Mouse (Mus musculus): ENCODE results near the gene Rgs6. TPM values are rescaled to one million over a fixed set of nuclear protein-coding genes. Genes with fewer than 3 reads are reported as not detected.

The Rgs6 gene
- polyA plus RNA-seq, 1 experiment = 0.28 TPM

DNA sequence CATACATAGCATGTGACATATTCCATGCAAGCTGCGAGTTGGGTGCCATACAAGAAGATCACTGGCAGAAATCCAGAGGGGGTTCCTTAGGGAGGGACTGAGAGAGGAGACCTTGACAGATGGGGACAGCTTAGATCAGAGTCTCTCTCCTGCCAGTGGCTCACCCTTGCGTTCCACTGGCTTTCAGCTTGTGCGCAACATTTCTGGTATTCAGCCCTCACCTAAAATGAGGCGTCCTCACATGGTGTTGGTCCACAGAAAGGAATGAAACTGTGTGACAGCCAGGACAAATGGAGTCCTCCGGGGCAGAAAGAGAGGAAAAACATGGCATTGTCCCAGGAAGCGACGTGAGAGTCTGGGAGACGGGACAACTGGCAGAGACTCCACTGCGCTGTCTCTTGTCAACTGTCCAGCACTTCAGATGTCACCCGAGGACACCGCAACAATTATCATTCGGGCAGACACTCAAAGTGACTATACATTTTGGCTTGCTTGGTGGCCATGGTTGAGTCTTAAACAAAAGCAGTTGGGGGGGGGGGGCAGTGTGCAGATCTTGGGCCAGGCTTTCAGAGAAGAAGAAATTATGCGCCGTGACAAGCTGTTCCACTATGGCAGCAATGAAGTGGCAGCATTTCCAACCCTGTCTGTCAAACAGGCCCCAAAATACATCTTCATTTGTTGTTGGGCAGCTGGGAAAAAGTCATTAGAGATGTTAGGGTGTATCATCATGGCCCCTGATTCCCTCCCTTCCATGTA lies 344.8 kb downstream of the Rgs6 start:
- Histone ChIP-seq H3K4me1 (ENCODE audit: control insufficient read depth, insufficient read depth, low read length) (no peaks in the 10 kb centered on the region), H3K27ac (ENCODE audit: insufficient read depth, low read depth, low read length) (no peak overlapping the region), H3K4me3 (ENCODE audit: insufficient read depth, low read length) (no peak overlapping the region)
- TF ChIP-seq CTCF (IDR thresholded peaks at IDR 0.05; ENCODE audit: low read depth, low read length) (no peak), POLR2A (IDR thresholded peaks at IDR 0.05; ENCODE audit: borderline replicate concordance, low read depth, low read length) (no peak)

DNA sequence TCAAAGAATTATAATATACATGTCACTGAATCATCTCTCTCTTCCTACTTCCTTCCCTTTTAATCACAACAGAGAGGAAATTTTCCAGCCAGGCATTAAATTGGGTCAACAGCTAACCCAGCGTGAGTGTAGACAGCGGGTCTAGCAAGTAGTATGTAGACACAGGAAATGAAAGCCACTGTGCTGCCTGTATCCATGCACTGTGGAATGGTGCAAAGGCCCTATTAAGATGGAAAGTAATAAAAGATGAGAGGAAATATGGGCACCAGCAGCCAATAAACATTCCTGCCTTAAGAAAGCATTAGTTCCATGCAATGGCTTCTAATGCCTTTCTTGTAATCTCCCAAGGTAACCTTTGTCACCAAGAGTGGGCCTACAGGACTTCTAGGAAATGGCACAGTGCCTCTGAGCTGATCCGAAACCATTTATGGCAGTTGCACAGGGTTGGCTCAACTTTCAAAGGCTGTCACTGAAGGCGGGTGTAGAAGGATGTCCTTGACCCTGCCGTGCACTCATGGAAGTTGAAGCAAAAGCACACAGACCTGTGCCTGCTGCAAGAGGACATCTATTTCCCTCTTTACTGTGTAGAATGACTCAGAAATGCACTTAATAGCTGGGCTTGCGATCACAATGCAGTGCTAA lies 347.1 kb downstream of the Rgs6 start:
- no peak for TF ChIP-seq CTCF (IDR thresholded peaks at IDR 0.05; ENCODE audit: low read depth, low read length)
- TF ChIP-seq POLR2A (IDR thresholded peaks at IDR 0.05; ENCODE audit: borderline replicate concordance, low read depth, low read length) = no peak
- no peak overlapping the region for H3K27ac ChIP-seq (ENCODE audit: insufficient read depth, low read depth, low read length)
- no peak overlapping the region for H3K4me3 ChIP-seq (ENCODE audit: insufficient read depth, low read length)
- no peaks in the 10 kb centered on the region for H3K4me1 ChIP-seq (ENCODE audit: control insufficient read depth, insufficient read depth, low read length)

DNA sequence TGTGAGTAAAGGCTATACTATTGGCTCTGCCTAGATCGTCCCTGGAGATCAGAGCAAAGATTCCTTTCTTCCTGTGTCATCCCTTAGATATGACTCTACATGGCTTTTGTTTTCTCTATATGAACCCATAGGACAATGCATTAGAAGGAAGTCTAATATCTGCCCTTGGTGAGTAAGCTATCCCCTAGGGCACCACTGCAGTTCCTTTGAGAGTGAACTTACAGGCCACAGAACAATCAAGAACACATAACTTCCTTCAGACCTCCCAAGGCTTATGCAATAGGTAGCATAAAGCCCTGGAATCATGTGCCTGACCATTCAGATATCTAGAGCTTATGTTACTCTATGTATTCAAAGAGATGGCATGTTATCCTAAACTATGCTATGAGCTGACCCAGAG lies 347.7 kb downstream of the Rgs6 start:
- TF ChIP-seq CTCF (IDR thresholded peaks at IDR 0.05; ENCODE audit: low read depth, low read length) (no peak), POLR2A (IDR thresholded peaks at IDR 0.05; ENCODE audit: borderline replicate concordance, low read depth, low read length) (no peak)
- H3K4me1 ChIP-seq (ENCODE audit: control insufficient read depth, insufficient read depth, low read length) = no peaks in the 10 kb centered on the region
- H3K4me3 ChIP-seq (ENCODE audit: insufficient read depth, low read length) = no peak overlapping the region
- no peak overlapping the region for H3K27ac ChIP-seq (ENCODE audit: insufficient read depth, low read depth, low read length)

DNA sequence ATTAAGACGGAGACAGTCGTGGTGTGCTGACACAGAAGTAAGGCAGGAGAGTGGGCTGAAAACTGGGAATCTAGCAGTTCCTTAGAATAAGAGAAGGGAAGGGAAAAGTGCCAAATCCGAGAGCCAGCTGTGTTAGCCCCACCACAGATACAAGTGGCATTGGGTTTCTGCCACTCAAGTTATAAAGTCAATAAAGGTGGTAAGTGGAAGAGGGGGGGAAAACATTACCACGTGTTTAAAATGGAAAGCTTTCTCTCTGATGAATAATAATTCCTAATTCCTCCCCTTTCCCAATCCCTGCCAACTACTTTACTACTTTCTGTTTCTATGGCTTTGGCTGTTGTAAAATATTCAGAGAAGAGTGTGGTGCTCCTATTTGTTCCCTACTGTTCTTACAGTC lies 352.4 kb downstream of the Rgs6 start:
- no peak overlapping the region for H3K4me3 ChIP-seq (ENCODE audit: insufficient read depth, low read length)
- no peak overlapping the region for H3K27ac ChIP-seq (ENCODE audit: insufficient read depth, low read depth, low read length)
- TF ChIP-seq CTCF (IDR thresholded peaks at IDR 0.05; ENCODE audit: low read depth, low read length) (no peak), POLR2A (IDR thresholded peaks at IDR 0.05; ENCODE audit: borderline replicate concordance, low read depth, low read length) (no peak)
- H3K4me1 ChIP-seq (ENCODE audit: control insufficient read depth, insufficient read depth, low read length) = no peaks in the 10 kb centered on the region

DNA sequence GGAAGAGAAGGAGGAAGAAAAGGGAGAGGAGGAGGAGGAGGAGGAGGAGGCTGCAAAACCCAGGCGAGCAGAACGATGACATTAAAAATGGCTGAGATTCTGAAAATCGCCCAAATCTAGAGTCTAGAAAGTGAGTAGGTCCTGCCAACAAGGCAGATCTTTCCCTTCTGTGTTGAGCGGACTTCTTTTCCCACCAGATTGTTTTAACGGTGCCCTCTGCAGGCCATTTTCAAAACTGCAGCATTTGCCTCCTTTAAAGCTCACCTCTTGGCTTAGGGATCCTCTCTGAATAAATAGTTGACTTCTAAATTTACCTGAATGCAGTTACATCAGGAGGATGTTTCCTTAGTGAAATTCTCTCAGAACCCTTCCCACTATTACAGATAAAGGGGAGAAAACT lies 358.4 kb downstream of the Rgs6 start:
- H3K27ac ChIP-seq (ENCODE audit: insufficient read depth, low read depth, low read length) = no peak overlapping the region
- no peak overlapping the region for H3K4me3 ChIP-seq (ENCODE audit: insufficient read depth, low read length)
- TF ChIP-seq POLR2A (IDR thresholded peaks at IDR 0.05; ENCODE audit: borderline replicate concordance, low read depth, low read length) = no peak
- no peak for TF ChIP-seq CTCF (IDR thresholded peaks at IDR 0.05; ENCODE audit: low read depth, low read length)
- no peaks in the 10 kb centered on the region for H3K4me1 ChIP-seq (ENCODE audit: control insufficient read depth, insufficient read depth, low read length)

- H3K4me1 ChIP-seq (ENCODE audit: control insufficient read depth, insufficient read depth, low read length) = no peaks in the 10 kb centered on the region
- H3K4me3 ChIP-seq (ENCODE audit: insufficient read depth, low read length) = no peak overlapping the region
- TF ChIP-seq CTCF (IDR thresholded peaks at IDR 0.05; ENCODE audit: low read depth, low read length) (no peak), POLR2A (IDR thresholded peaks at IDR 0.05; ENCODE audit: borderline replicate concordance, low read depth, low read length) (no peak)
- no peak overlapping the region for H3K27ac ChIP-seq (ENCODE audit: insufficient read depth, low read depth, low read length)
Observed at GRCm38 (mm10) chr12:82961111-82961510, 373.0 kb downstream of the Rgs6 start.

DNA sequence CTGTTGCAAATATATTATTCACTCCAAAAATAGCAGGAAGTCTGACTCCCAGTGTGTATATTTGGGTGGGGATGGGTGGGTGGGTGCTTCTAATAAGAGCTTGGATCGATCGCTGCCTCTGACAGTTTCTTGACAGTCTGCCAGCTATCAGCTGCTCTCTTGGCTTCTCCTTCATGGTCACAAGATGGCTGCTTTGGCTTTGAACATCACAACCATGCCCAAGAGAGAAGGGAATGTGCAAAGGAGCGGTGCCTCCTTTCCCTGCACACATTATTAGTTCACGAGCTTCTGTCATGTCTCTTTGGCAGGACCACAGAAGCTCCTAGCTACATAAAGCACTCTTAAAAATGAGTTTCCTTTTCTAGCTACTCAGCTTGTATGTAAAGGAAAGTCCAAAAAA lies 373.8 kb downstream of the Rgs6 start:
- Histone ChIP-seq H3K4me3 (ENCODE audit: insufficient read depth, low read length) (no peak overlapping the region), H3K4me1 (ENCODE audit: control insufficient read depth, insufficient read depth, low read length) (no peaks in the 10 kb centered on the region), H3K27ac (ENCODE audit: insufficient read depth, low read depth, low read length) (no peak overlapping the region)
- TF ChIP-seq POLR2A (IDR thresholded peaks at IDR 0.05; ENCODE audit: borderline replicate concordance, low read depth, low read length) = no peak
- TF ChIP-seq CTCF (IDR thresholded peaks at IDR 0.05; ENCODE audit: low read depth, low read length) = no peak

- TF ChIP-seq CTCF (IDR thresholded peaks at IDR 0.05; ENCODE audit: low read depth, low read length) (no peak), POLR2A (IDR thresholded peaks at IDR 0.05; ENCODE audit: borderline replicate concordance, low read depth, low read length) (no peak)
- no peak overlapping the region for H3K4me3 ChIP-seq (ENCODE audit: insufficient read depth, low read length)
- no peak overlapping the region for H3K27ac ChIP-seq (ENCODE audit: insufficient read depth, low read depth, low read length)
- no peaks in the 10 kb centered on the region for H3K4me1 ChIP-seq (ENCODE audit: control insufficient read depth, insufficient read depth, low read length)
Observed at GRCm38 (mm10) chr12:82970521-82971105, 382.5 kb downstream of the Rgs6 start.

GRCm38 (mm10) chr12:82971176-82971575 lies 383.1 kb downstream of the Rgs6 start:
- H3K27ac ChIP-seq (ENCODE audit: insufficient read depth, low read depth, low read length) = no peak overlapping the region

GRCm38 (mm10) chr12:82972661-82973060 lies 384.6 kb downstream of the Rgs6 start:
- no peak overlapping the region for H3K4me3 ChIP-seq (ENCODE audit: insufficient read depth, low read length)
- no peak for TF ChIP-seq CTCF (IDR thresholded peaks at IDR 0.05; ENCODE audit: low read depth, low read length)
- TF ChIP-seq POLR2A (IDR thresholded peaks at IDR 0.05; ENCODE audit: borderline replicate concordance, low read depth, low read length) = no peak
- H3K4me1 ChIP-seq (ENCODE audit: control insufficient read depth, insufficient read depth, low read length) = no peaks in the 10 kb centered on the region
- no peak overlapping the region for H3K27ac ChIP-seq (ENCODE audit: insufficient read depth, low read depth, low read length)

More at GRCm38 (mm10) chr12:82971176-82971575, 383.1 kb downstream of the Rgs6 start:
- TF ChIP-seq CTCF (IDR thresholded peaks at IDR 0.05; ENCODE audit: low read depth, low read length) = no peak
- no peak for TF ChIP-seq POLR2A (IDR thresholded peaks at IDR 0.05; ENCODE audit: borderline replicate concordance, low read depth, low read length)
- Histone ChIP-seq H3K4me1 (ENCODE audit: control insufficient read depth, insufficient read depth, low read length) (no peaks in the 10 kb centered on the region), H3K4me3 (ENCODE audit: insufficient read depth, low read length) (no peak overlapping the region)

All from bone marrow macrophage, adult 2 months (primary cell).